Mouse (Mus musculus): ENCODE measurements around the gene Mmp8. TPM values are rescaled to one million over a fixed set of nuclear protein-coding genes. Genes with fewer than 3 reads are reported as not detected.

Gene Mmp8
- total RNA-seq, 2 experiments from 2014 or later = not detected

- Histone ChIP-seq H3K27ac (no peak overlapping the region), H3K4me3 (no peak overlapping the region)
- no peak for TF ChIP-seq CTCF (conservative IDR thresholded peaks at IDR 0.05)
- no peak for DNase-seq (ENCODE audit: low spot score in 2 of 2)
Observed at GRCm38 (mm10) chr9:7567923-7568322, 9.7 kb downstream of the Mmp8 start.

- H3K4me3 ChIP-seq = no peak overlapping the region
- no peak for DNase-seq (ENCODE audit: low spot score in 2 of 2)
- no peak for TF ChIP-seq CTCF (conservative IDR thresholded peaks at IDR 0.05)
- H3K27ac ChIP-seq = no peak overlapping the region
Observed at GRCm38 (mm10) chr9:7570485-7570884, 12.2 kb downstream of the Mmp8 start.

DNA sequence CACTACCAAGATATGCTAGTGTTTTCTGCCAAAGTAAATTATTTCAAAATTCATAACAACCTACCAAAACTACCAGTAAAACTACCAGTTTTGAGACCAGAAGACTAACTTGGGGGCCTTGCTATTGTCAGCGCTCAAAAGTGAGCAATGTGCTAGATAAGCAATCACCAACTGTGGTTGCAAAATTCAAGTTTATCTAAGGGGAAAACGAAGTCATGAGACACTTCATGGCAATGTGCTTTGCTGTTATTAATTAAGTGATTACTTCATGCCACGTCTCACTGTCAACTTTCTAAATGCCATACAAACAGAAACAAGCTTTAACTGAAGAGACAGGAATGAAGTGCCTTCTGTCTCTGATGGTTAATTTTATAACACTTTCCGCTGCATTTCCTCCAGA is 12.9 kb downstream of the Mmp8 start, which contains the start of gene Mmp27:
Gene Mmp27, plus strand, starts transcription at position 235 of the 400 bp plus-strand sequence.
- no peak within 1 kb of the TSS for H3K4me3 ChIP-seq
- TF ChIP-seq CTCF (conservative IDR thresholded peaks at IDR 0.05) = no peak
- no peak for DNase-seq (ENCODE audit: low spot score in 2 of 2)
- no peak within 1 kb of the TSS for H3K27ac ChIP-seq

GRCm38 (mm10) chr9:7572188-7572587 is 13.9 kb downstream of the Mmp8 start:
- no peak for DNase-seq (ENCODE audit: low spot score in 2 of 2)
- Histone ChIP-seq H3K27ac (no peak overlapping the region), H3K4me3 (no peak overlapping the region)
- no peak for TF ChIP-seq CTCF (conservative IDR thresholded peaks at IDR 0.05)

DNA sequence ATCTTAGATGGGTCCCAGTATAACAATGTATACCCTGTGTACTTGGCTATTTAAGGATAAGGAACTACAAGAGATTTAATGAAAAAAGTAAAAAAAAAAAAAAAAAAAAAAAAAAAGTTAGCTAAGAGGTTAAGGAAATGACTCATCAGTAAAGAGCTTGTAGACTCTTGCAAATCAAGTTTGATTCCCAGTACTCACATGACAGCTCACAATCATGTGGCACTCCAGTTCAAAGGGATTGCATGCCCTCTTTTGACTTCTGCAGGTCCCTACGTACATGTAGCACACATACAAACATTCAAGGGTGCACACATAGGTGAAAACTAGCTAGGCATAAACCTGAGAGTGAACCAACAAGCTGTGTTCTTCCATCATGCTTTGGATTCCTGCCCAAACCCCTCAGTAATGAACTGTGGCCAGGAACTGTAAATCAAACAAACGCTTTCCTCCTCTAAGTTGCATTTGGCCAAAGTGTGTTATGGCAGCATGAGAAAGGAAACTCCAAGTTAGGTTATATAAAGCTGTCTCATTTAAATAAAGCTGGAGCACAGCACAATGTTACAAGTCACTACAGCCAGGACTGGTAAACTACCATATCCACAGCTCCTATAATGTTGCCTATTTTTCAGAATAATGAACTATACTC is 14.5 kb downstream of the Mmp8 start:
- no peak for DNase-seq (ENCODE audit: low spot score in 2 of 2)
- no peak for TF ChIP-seq CTCF (conservative IDR thresholded peaks at IDR 0.05)
- H3K27ac ChIP-seq = no peak overlapping the region

GRCm38 (mm10) chr9:7575526-7575925 is 17.3 kb downstream of the Mmp8 start:
- TF ChIP-seq CTCF (conservative IDR thresholded peaks at IDR 0.05) = no peak

More for the DNA sequence above, 14.5 kb downstream of the Mmp8 start:
- no peak overlapping the region for H3K4me3 ChIP-seq

DNA sequence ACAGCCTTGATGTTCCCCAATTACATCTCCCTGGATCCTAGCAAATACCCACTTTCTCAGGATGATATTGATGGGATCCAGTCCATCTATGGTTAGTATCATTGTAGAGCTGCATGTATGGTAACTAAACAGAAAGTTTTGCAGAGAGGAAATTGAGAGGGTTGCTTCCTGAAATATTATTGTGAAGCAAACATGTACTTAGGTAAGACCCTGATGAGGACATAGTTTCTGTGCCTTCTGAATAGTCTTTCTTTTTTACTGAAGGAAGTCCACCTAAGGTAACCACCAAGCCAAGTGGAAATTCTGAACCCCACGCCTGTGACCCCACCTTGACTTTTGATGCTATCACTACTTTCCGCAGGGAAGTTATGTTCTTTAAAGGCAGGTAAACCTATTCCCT is 19.1 kb downstream of the Mmp8 start:
- no peak for DNase-seq (ENCODE audit: low spot score in 2 of 2)
- no peak for TF ChIP-seq CTCF (conservative IDR thresholded peaks at IDR 0.05)
- no peak overlapping the region for H3K4me3 ChIP-seq
- no peak overlapping the region for H3K27ac ChIP-seq

More at GRCm38 (mm10) chr9:7575526-7575925, 17.3 kb downstream of the Mmp8 start:
- DNase-seq (ENCODE audit: low spot score in 2 of 2) = no peak
- no peak overlapping the region for H3K4me3 ChIP-seq
- H3K27ac ChIP-seq = no peak overlapping the region

GRCm38 (mm10) chr9:7590063-7590462 is 31.8 kb downstream of the Mmp8 start:
- DNase-seq (ENCODE audit: low spot score in 2 of 2) = no peak
- no peak overlapping the region for H3K4me3 ChIP-seq
- no peak overlapping the region for H3K27ac ChIP-seq
- no peak for TF ChIP-seq CTCF (conservative IDR thresholded peaks at IDR 0.05)

DNA sequence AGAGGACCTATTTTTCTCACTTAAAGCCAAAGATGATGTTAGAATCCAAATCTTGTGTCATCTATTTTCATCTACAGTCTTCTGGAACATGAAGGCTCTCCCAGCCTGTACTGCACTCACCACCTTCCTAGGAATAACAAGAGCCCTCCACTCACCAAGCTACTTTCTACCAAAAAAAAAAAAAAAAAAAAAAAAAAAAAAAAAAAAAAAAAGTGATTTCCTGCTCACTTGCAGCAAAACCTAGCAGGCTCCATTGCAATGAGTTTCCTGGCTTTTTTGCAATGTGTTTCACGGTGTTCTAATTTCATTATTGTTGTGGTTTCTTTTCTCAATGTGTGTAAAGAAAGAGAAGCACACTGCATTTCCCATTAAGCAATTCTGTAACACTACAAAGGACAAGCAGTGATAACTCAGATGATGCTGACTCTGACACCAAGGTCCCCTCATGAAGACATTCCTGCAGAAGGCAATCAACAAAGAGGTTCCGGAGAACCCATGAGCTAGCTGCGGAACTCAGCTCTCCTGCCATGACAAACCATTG is 35.1 kb downstream of the Mmp8 start:
- Histone ChIP-seq H3K27ac (no peak overlapping the region), H3K4me3 (no peak overlapping the region)
- TF ChIP-seq CTCF (conservative IDR thresholded peaks at IDR 0.05) = no peak
- no peak for DNase-seq (ENCODE audit: low spot score in 2 of 2)

GRCm38 (mm10) chr9:7594816-7595540 is 36.7 kb downstream of the Mmp8 start:
- DNase-seq (ENCODE audit: low spot score in 2 of 2) = peak; percentile 80 to 85
- H3K4me3 ChIP-seq = peak overlapping the region; percentile 49
- H3K27ac ChIP-seq = peak overlapping the region; percentile 90
- TF ChIP-seq CTCF (conservative IDR thresholded peaks at IDR 0.05) = peak; percentile 93

DNA sequence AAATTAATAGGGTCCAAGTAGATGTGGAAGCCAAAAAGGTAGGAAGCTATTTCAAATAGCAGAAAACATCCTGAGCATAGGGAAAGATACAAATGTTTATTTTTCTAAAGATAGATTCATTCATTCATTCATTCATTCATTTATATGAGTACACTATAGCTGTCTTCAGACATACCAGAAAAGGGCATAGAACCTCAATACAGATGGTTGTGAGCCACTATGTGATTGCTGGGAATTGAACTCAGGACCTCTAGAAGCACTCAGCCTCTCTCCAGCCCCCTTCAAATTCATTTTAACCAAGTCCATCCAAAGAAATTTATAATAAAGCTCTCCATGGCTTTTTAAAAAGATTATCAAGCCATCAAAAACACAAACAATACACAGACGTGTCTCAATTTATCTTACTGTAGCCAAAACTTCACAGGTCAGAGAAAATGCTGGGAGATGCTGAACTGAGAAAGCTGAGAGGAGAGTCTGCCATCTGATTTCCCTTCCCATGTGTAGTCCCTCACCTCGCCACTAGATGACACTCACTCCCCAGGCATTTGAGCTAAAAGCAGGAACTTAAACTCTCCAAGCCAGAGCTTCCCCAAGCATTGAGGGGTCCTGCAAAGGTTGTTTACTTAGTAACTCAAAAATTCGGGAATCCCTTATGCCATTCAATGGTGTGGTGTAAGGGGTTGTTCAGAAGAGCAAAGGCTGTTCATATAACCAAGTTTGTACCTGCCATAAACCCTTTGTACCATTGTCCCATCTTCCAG is 44.9 kb downstream of the Mmp8 start:
- TF ChIP-seq CTCF (conservative IDR thresholded peaks at IDR 0.05) = peak; percentile 99
- Histone ChIP-seq H3K4me3 (no peak overlapping the region), H3K27ac (no peak overlapping the region)
- peak; percentile 50 to 75 for DNase-seq (ENCODE audit: low spot score in 2 of 2)

GRCm38 (mm10) chr9:7604005-7604404 is 45.7 kb downstream of the Mmp8 start:
- Histone ChIP-seq H3K27ac (no peak overlapping the region), H3K4me3 (no peak overlapping the region)
- TF ChIP-seq CTCF (conservative IDR thresholded peaks at IDR 0.05) = no peak
- DNase-seq (ENCODE audit: low spot score in 2 of 2) = no peak

DNA sequence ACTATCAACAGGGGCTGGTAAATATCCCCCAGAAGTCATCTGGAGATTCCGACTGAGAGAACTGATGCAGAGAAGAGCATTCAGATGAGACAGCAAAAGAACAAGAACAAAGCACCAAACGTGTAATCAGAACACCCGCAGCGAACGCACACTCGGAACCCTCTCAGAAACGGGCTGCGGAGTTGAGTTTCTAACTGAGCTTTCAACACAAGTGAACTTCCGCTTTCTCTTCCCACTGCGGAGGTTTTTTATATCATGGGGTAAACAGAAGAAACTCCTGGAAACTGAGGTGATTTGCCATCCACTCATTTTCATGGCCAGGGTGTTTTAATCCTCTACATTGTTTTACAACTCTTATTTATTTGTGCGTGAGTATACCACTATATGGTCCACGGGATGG is 47.4 kb downstream of the Mmp8 start:
- TF ChIP-seq CTCF (conservative IDR thresholded peaks at IDR 0.05) = no peak
- Histone ChIP-seq H3K27ac (no peak overlapping the region), H3K4me3 (no peak overlapping the region)
- no peak for DNase-seq (ENCODE audit: low spot score in 2 of 2)

Other genes with a start within 250 kb of the Mmp8 start
- gene Mmp12, start 214.1 kb upstream of the Mmp8 start, total RNA-seq (2021) = not detected
- not detected for gene Mmp1b, start 170.4 kb upstream of the Mmp8 start, total RNA-seq (2021)
- gene Mmp3, start 112.6 kb upstream of the Mmp8 start, total RNA-seq (2021) = not detected
- not detected for gene Mmp10, start 56.1 kb upstream of the Mmp8 start, total RNA-seq (2021)
- not detected for gene Mmp27, start 12.9 kb downstream of the Mmp8 start, total RNA-seq (2021)
- gene Mmp20, start 69.8 kb downstream of the Mmp8 start, total RNA-seq (2021) = not detected
- not detected for gene Mmp7, start 133.6 kb downstream of the Mmp8 start, total RNA-seq (2021)
- 10 to 100 TPM in 1 of 2 experiments, 1 to 10 TPM in 1; 9.9 to 11.1 TPM for gene Tmem123, start 205.6 kb downstream of the Mmp8 start, total RNA-seq (2021)